Mouse (Mus musculus) bone marrow macrophage, adult 2 months (primary cell): ENCODE data around the gene Kcnj5. TPM values are rescaled to one million over a fixed set of nuclear protein-coding genes. Genes with fewer than 3 reads are reported as not detected.

Source experiments
- H3K27ac ChIP-seq: 2 replicates; pipeline ENCODE4 v1.5.1; 2012; ENCODE audit warnings: low read depth, low read length; ENCODE audit not compliant: insufficient read depth
- H3K4me1 ChIP-seq: 2 replicates; pipeline ENCODE4 v1.6.1; 2012; ENCODE audit warnings: low read length; ENCODE audit not compliant: control insufficient read depth, insufficient read depth
- H3K4me3 ChIP-seq: 2 replicates; pipeline ENCODE4 v1.5.1; 2012; ENCODE audit warnings: mild to moderate bottlenecking, low read length, moderate library complexity; ENCODE audit not compliant: insufficient read depth
- CTCF ChIP-seq: IDR thresholded peaks from 2 replicates; pipeline ENCODE4 v1.5.1; 2012; ENCODE audit warnings: low read depth, mild to moderate bottlenecking, low read length, moderate library complexity
- POLR2A ChIP-seq: IDR thresholded peaks from 2 replicates; pipeline ENCODE4 v1.6.1; 2012; ENCODE audit warnings: mild to moderate bottlenecking, low read depth, low read length, borderline replicate concordance
- polyA plus RNA-seq: library from polyadenylated mRNA; stranded (reverse); fragments of >200 nt; gene quantifications from 2 replicates; pipeline ENCODE4 v1.2.4, GENCODE M21; 2012; ENCODE audit not compliant: missing spikeins, insufficient read depth, insufficient read length

Kcnj5 gene
- polyA plus RNA-seq, 1 experiment, result not detected

DNA sequence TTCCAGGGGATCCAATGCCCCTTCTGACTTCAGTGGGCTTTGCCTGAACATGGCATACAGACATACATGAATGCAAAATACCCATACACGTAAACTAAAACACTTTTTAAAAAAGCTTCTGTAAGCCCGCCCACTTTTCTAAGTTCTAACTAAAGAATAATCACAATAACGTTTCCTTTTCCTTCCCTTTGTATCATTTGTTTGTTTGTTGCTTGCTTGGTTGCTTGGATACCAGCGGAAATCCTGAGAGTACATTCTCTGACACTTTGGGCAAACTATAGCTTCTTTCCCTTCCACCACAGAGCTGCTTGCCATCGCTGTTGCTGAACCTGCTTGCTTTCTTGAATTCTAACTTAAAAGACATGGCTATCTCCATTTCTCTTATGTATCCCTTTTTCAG is 13.0 kb downstream of the Kcnj5 start:
- no peak overlapping the region for H3K4me3 ChIP-seq
- no peak for TF ChIP-seq CTCF
- TF ChIP-seq POLR2A, result no peak
- H3K4me1 ChIP-seq, result no peaks in the 10 kb centered on the region
- no peak overlapping the region for H3K27ac ChIP-seq

DNA sequence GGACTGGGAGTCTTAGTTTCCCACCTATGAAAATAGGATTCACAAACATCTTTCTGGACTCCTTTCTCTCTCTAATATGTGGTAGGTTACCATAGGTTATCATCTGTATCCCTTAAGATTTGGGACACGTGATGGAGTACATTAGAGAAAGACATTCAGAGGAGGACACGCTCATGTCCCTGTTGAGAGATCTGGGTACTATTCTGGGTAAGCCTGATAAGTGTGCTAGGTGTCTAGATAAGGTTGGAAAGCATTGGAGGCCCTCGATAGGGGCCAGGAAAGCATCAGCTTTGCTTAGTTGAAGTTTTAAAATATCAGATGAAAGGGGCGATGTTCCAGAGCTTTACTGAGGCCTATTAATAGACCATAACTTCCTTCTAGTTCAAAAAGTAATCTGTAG is 15.4 kb downstream of the Kcnj5 start:
- Histone ChIP-seq H3K4me1 (no peaks in the 10 kb centered on the region), H3K27ac (no peak overlapping the region)
- TF ChIP-seq CTCF (no peak), POLR2A (no peak)

GRCm38 (mm10) chr9:32323610-32324009 is 20.5 kb downstream of the Kcnj5 start:
- H3K4me3 ChIP-seq, result no peak overlapping the region
- TF ChIP-seq CTCF (no peak), POLR2A (no peak)
- no peak overlapping the region for H3K27ac ChIP-seq
- H3K4me1 ChIP-seq, result no peaks in the 10 kb centered on the region

More for the DNA sequence above, 15.4 kb downstream of the Kcnj5 start:
- no peak overlapping the region for H3K4me3 ChIP-seq

DNA sequence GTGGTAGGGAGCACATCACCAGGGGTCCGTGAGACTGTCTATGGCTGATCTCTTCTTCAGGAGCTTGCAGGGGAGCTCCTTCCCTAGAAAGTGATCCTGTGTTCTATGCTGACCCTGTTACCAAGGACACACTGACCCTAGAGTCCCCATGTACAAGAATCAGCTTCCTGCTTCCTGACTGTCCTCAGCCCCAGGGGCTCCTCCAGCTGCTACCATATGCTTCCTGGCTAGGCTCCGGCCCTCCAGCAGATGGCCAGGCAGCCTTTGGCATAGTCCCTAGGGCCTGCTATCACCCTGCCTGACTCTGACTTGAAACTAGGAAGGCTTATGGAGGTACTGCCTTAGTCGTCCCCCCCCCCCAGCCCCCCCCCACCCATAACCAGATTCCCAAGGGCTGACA is 24.0 kb downstream of the Kcnj5 start:
- Histone ChIP-seq H3K4me3 (no peak overlapping the region), H3K27ac (no peak overlapping the region), H3K4me1 (no peaks in the 10 kb centered on the region)
- no peak for TF ChIP-seq POLR2A
- TF ChIP-seq CTCF, result no peak

GRCm38 (mm10) chr9:32315999-32316398 is 28.2 kb downstream of the Kcnj5 start:
- TF ChIP-seq POLR2A, result no peak
- TF ChIP-seq CTCF, result no peak
- Histone ChIP-seq H3K4me3 (no peak overlapping the region), H3K27ac (no peak overlapping the region), H3K4me1 (no peaks in the 10 kb centered on the region)

GRCm38 (mm10) chr9:32314071-32314470 is 30.1 kb downstream of the Kcnj5 start:
- TF ChIP-seq CTCF, result no peak
- no peak for TF ChIP-seq POLR2A
- no peak overlapping the region for H3K4me3 ChIP-seq
- no peaks in the 10 kb centered on the region for H3K4me1 ChIP-seq
- no peak overlapping the region for H3K27ac ChIP-seq

GRCm38 (mm10) chr9:32312208-32312607 is 31.9 kb downstream of the Kcnj5 start:
- no peak overlapping the region for H3K27ac ChIP-seq
- H3K4me1 ChIP-seq, result no peaks in the 10 kb centered on the region
- no peak for TF ChIP-seq POLR2A
- TF ChIP-seq CTCF, result no peak
- H3K4me3 ChIP-seq, result no peak overlapping the region

DNA sequence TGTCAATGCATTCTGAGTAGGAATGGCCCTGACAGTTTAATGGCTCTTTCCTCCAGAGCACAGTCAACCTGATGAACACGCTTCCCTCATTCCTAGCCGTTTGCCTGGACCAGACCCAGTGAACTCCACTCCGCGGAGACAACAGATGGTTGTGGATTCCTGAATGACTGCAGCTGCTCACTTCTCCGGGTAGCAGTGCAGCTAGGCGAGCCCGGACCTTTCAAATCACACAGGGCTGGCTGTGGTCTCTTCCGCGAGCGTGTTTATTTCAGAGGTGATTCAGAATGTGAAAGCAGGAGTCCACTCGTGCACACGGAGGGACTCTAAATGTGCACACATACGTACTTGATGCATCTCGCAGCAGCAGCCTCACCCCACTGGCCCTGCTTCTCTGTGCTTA is 32.4 kb downstream of the Kcnj5 start:
- Histone ChIP-seq H3K27ac (no peak overlapping the region), H3K4me3 (no peak overlapping the region), H3K4me1 (no peaks in the 10 kb centered on the region)
- TF ChIP-seq POLR2A (no peak), CTCF (no peak)

DNA sequence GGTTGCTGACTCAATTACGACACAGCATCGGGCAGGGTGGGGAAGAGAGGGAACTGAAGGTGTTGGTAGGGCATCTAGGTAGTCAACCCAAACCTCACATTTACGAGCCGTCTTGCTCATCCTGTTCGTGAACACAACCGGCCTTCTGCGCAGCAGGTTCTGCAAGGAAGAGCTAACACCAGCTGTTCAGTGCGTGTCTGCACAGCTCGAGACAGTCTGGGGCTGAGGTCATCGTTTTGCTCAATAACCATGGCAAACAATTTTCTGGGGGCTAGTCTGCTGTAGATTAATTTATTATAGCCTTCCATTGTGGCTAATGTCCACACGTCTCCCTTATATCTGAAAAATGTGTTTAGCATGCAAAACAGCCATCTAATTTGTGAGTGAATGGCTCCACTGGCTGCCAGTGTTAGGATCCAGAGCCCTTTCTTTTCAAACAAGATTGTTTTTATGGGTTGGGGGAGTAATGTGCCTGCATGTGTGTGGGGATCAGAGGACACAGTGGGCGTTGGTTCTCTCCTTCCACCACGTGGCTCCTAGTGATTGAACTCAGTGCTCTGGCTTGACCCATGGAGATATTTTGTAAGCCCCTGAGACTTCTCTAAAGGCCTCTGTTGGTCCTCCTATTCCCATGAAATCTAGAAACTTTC is 41.5 kb downstream of the Kcnj5 start:
- H3K4me3 ChIP-seq, result no peak overlapping the region
- no peaks in the 10 kb centered on the region for H3K4me1 ChIP-seq
- TF ChIP-seq CTCF, result no peak
- TF ChIP-seq POLR2A, result no peak
- no peak overlapping the region for H3K27ac ChIP-seq

DNA sequence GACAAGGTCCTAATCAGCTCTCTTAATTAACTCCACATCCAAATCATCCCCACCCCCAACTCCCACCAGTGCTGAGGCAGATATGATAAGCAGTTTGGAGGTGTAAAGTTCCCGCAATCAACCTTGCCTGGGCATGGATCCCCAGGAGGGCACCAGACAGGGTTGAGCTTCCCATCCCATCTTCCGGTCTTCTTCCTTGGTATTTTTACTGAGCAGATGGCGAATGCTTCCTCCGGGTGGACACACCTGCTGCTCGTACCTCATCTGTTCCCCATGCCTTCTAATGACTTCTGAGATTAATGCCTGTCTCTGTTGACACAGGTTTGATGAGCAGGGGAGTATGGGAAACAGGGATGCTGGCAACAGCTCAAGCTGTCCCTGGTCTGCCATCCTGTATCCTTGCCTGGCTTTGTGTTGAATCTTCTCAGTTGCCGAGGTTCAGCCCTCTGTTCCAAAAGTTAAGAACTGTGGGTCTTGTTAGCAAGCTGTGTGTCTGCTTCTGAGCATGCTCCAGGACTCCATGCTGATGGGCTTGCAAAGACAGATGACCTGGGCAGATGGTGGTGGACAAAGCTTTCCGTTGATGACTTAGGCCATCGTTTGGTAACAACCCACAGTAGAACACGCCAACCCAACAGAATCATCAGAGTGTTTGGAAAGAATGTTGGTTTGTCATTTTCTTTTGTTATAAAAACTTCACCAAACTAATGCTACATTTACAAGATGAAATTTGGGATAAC is 48.9 kb downstream of the Kcnj5 start:
- no peak overlapping the region for H3K4me3 ChIP-seq
- no peak for TF ChIP-seq CTCF
- no peak for TF ChIP-seq POLR2A
- H3K4me1 ChIP-seq, result no peaks in the 10 kb centered on the region
- no peak overlapping the region for H3K27ac ChIP-seq

- no peak for TF ChIP-seq POLR2A
- TF ChIP-seq CTCF, result no peak
- Histone ChIP-seq H3K4me1 (no peaks in the 10 kb centered on the region), H3K4me3 (no peak overlapping the region), H3K27ac (no peak overlapping the region)
Observed at GRCm38 (mm10) chr9:32292686-32293085, 51.5 kb downstream of the Kcnj5 start.
